Mouse (Mus musculus) urinary bladder, postnatal 36 days (tissue): ENCODE results near the gene Uckl1.

Experiments used
- DNase-seq, 2 experiments: peaks; one replicate each; pipeline ENCODE4 v3.0.0; 2022; ENCODE audit warnings: low spot score in 2 of 2, mixed read lengths in 1 of 2

The Uckl1 gene

GRCm38 (mm10) chr2:181520118-181520935 is 64.4 kb downstream of the Uckl1 start, which contains the start of gene Dnajc5:
TSS of gene Dnajc5 (plus strand) at chr2:181520485.
- peak; percentile 96 to 99 for DNase-seq

- DNase-seq: no peak
Observed at GRCm38 (mm10) chr2:181519201-181519600, 65.5 kb downstream of the Uckl1 start.
